Mouse (Mus musculus): ENCODE measurements at regions not wholly inside any gene's neighbourhood (a gene's known extent, or its start where the extent isn't known, plus 50 kb on each side); places are given as distances from the start of the nearest gene placed in this dataset.
A peak's percentile ranks its signal among the peaks of the same experiment; 100 is the strongest.
"Not testable (repeated sequence)": the region's sequence is repeated elsewhere in the genome, so short reads cannot be mapped to it uniquely, and the experiment has no call there.

DNA sequence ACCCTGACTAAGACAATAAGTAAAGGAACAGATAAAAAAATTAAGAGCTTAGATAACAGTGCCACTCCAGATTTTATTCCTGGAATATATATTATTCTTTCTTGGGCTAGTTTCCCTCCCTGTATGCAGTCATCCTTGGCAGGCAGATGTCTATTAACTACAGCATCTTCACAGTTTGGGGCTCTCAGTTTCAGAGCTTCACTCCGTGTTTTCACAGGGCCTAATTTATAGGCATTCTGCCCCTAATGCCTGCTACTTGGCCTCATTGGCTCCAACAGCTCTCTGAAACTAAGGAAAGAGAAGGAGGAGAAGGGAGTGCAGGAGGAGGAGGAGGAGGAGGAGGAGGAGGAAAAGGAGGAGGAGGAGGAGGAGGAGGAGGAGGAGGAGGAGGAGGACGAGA lies 757.0 kb downstream of the Cdh8 start:
- Histone ChIP-seq H3K9ac (ENCODE audit: low read depth, low read length) (no peak overlapping the region), H3K4me3 (ENCODE audit: low read length) (no peak overlapping the region), H3K4me1 (ENCODE audit: control insufficient read depth, insufficient read depth, low read depth, low read length) (no peaks in the 10 kb centered on the region), H3K4me2 (ENCODE audit: low read length) (no peak overlapping the region), H3K27ac (ENCODE audit: low read depth, low read length) (no peak overlapping the region), H3K36me3 (ENCODE audit: control insufficient read depth, insufficient read depth, low read length) (no peaks in the 10 kb centered on the region), H3K9me3 (ENCODE audit: control insufficient read depth, low read length) (no peaks in the 10 kb centered on the region), H3K27me3 (replicated peaks; ENCODE audit: control insufficient read depth, insufficient read depth, low read length) (no peaks in the 10 kb centered on the region)
- no peak for ATAC-seq
- WGBS = 36% methylated on average over 2 of the region's 2 CpGs

GRCm38 (mm10) chr8:98652316-98652715 lies 764.0 kb downstream of the Cdh8 start:
- H3K9me3 ChIP-seq (ENCODE audit: control insufficient read depth, low read length); H3K36me3 ChIP-seq (ENCODE audit: control insufficient read depth, insufficient read depth, low read length); H3K9ac ChIP-seq (ENCODE audit: low read depth, low read length); H3K4me3 ChIP-seq (ENCODE audit: low read length); H3K27me3 ChIP-seq (replicated peaks; ENCODE audit: control insufficient read depth, insufficient read depth, low read length); H3K27ac ChIP-seq (ENCODE audit: low read depth, low read length); H3K4me1 ChIP-seq (ENCODE audit: control insufficient read depth, insufficient read depth, low read depth, low read length); H3K4me2 ChIP-seq (ENCODE audit: low read length); ATAC-seq: not testable (repeated sequence)
- 84% methylated on average over 4 of the region's 4 CpGs for WGBS

DNA sequence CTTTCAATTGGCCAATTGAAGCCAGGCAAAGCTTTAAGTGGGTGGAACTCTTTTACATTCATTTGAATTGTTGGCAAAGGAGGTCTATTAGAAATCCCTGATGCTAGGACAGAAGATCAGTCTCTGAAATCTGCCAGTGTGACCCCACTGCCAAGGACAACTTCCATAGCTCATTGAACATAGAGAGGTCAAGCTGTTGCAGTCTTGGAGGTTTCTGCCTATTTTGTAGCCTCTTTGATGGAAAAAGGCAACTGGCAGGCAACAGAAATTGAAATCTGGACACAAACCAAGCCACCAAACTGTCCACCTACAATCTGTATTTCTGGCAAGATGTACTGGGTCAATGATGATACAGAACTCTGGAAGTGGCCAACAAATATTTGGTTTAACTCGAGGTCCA lies 765.3 kb downstream of the Cdh8 start:
- ATAC-seq = no peak

GRCm38 (mm10) chr8:98628151-98628550 lies 788.1 kb downstream of the Cdh8 start:
- Histone ChIP-seq H3K9ac (ENCODE audit: low read depth, low read length) (no peak overlapping the region), H3K4me2 (ENCODE audit: low read length) (no peak overlapping the region), H3K27me3 (replicated peaks; ENCODE audit: control insufficient read depth, insufficient read depth, low read length) (no peaks in the 10 kb centered on the region), H3K27ac (ENCODE audit: low read depth, low read length) (no peak overlapping the region), H3K9me3 (ENCODE audit: control insufficient read depth, low read length) (no peaks in the 10 kb centered on the region), H3K4me3 (ENCODE audit: low read length) (no peak overlapping the region), H3K36me3 (ENCODE audit: control insufficient read depth, insufficient read depth, low read length) (no peaks in the 10 kb centered on the region), H3K4me1 (ENCODE audit: control insufficient read depth, insufficient read depth, low read depth, low read length) (no peaks in the 10 kb centered on the region)
- ATAC-seq = no peak
- WGBS = 74% methylated on average over 5 of the region's 5 CpGs

More for the DNA sequence above, 765.3 kb downstream of the Cdh8 start:
- no peaks in the 10 kb centered on the region for H3K27me3 ChIP-seq (replicated peaks; ENCODE audit: control insufficient read depth, insufficient read depth, low read length)
- H3K4me2 ChIP-seq (ENCODE audit: low read length) = no peak overlapping the region
- no peak overlapping the region for H3K4me3 ChIP-seq (ENCODE audit: low read length)
- no peak overlapping the region for H3K27ac ChIP-seq (ENCODE audit: low read depth, low read length)
- 90% methylated on average over 1 of the region's 1 CpGs for WGBS
- H3K4me1 ChIP-seq (ENCODE audit: control insufficient read depth, insufficient read depth, low read depth, low read length) = no peaks in the 10 kb centered on the region
- H3K9me3 ChIP-seq (ENCODE audit: control insufficient read depth, low read length) = no peaks in the 10 kb centered on the region
- no peak overlapping the region for H3K9ac ChIP-seq (ENCODE audit: low read depth, low read length)
- H3K36me3 ChIP-seq (ENCODE audit: control insufficient read depth, insufficient read depth, low read length) = no peaks in the 10 kb centered on the region

DNA sequence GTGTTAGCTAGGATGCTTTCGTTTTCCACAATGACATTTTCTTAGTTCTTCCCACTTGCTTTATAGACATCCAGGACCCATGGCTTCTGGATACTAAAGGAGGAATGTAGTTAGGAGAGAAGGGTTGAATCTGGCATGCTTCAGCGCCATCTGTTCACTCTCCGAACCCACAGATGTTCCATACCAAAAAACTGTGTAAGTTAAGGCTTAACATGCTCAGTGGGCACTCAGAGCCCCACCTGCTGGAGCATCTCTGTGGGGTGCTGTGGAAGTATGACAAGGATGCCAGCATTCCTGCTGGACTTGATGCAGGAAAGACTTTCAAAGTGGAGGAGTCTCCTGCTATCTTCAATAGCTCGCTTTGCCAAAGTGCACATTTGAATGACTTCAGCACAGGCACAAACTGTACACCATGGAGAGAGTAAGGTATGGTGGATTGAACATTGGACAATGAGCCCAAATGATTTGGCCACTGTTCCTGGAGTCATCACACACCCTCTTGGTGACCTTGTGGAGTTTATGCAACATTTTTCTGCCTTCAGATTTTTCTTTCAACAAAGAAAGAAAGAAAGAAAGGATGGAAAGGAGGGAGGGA lies 802.3 kb downstream of the Cdh8 start:
- no peak overlapping the region for H3K27ac ChIP-seq (ENCODE audit: low read depth, low read length)
- H3K4me1 ChIP-seq (ENCODE audit: control insufficient read depth, insufficient read depth, low read depth, low read length) = no peaks in the 10 kb centered on the region
- H3K9ac ChIP-seq (ENCODE audit: low read depth, low read length) = no peak overlapping the region
- ATAC-seq = peak; percentile 83
- no peak overlapping the region for H3K4me2 ChIP-seq (ENCODE audit: low read length)
- H3K4me3 ChIP-seq (ENCODE audit: low read length) = no peak overlapping the region
- no peaks in the 10 kb centered on the region for H3K36me3 ChIP-seq (ENCODE audit: control insufficient read depth, insufficient read depth, low read length)
- H3K9me3 ChIP-seq (ENCODE audit: control insufficient read depth, low read length) = no peaks in the 10 kb centered on the region
- H3K27me3 ChIP-seq (replicated peaks; ENCODE audit: control insufficient read depth, insufficient read depth, low read length) = no peaks in the 10 kb centered on the region
- 83% methylated on average over 4 of the region's 4 CpGs for WGBS

DNA sequence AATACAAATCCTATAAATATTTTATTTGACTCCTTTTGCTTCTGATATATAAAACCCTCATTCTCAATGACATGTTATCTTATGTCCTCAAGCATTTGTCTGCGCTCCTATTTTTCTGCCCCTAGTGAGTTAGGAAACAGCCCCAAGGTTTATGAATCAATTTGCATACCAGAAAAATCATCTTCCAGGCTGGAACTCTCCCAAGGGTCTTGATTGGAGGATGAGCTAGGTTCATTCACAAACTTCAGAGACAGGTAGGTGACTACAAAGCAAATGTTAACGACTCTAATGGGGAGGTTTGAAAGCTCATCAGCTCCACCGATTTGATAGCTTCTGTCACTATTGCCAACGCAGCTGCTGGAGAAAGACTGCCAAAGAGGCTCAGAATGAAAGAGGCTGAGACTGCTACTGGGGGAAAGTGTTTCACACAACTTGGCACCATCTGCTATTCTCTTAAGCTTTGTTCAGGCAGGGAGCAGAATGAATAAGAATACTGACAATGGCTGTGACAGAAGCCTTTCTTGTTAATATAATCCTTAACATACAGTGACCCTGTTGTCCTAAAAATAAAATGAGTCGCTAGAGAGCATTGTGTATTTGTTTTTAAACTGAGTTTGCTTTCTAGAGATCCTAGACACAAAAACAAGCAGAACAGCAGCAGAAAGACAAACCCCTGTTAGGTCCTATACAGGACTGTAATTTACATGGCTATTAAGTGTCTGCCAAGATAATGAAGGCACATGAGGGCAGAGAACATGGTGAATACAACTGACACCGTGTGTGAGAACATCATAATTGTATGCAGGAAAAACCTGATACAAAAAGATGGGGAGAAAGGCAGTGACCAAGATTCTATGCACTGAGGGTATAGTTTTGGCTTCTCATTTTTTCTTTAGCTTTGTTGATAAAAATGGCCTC lies 843.4 kb downstream of the Cdh8 start:
- no peaks in the 10 kb centered on the region for H3K9me3 ChIP-seq (ENCODE audit: control insufficient read depth, low read length)
- no peak overlapping the region for H3K27ac ChIP-seq (ENCODE audit: low read depth, low read length)
- H3K36me3 ChIP-seq (ENCODE audit: control insufficient read depth, insufficient read depth, low read length) = no peaks in the 10 kb centered on the region

DNA sequence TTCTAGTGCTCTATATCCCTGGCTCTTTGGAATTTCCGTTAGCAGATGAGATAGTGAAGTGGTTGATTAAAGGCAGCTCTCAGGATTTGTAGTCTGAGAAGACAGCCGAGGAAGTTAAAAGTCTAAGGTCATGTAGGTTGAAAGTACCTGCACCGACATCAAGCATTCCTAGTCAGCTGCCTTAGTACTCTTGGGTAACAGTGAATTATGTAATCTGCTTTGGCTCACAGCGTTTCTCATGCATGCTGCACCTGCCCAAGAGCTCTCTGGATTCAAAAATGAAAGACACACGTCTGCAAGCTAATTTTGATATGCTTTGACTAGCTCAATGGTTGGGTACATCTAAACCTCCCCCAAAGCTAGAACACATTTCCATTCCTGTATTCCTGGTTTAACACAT lies 849.6 kb downstream of the Cdh8 start:
- no peaks in the 10 kb centered on the region for H3K9me3 ChIP-seq (ENCODE audit: control insufficient read depth, low read length)
- H3K4me3 ChIP-seq (ENCODE audit: low read length) = no peak overlapping the region
- H3K27ac ChIP-seq (ENCODE audit: low read depth, low read length) = no peak overlapping the region
- no peaks in the 10 kb centered on the region for H3K36me3 ChIP-seq (ENCODE audit: control insufficient read depth, insufficient read depth, low read length)
- no peak overlapping the region for H3K9ac ChIP-seq (ENCODE audit: low read depth, low read length)
- H3K4me1 ChIP-seq (ENCODE audit: control insufficient read depth, insufficient read depth, low read depth, low read length) = no peaks in the 10 kb centered on the region
- no peaks in the 10 kb centered on the region for H3K27me3 ChIP-seq (replicated peaks; ENCODE audit: control insufficient read depth, insufficient read depth, low read length)
- 78% methylated on average over 5 of the region's 5 CpGs for whole genome bisulfite sequencing
- no peak overlapping the region for H3K4me2 ChIP-seq (ENCODE audit: low read length)
- ATAC-seq = no peak

More for the DNA sequence above, 843.4 kb downstream of the Cdh8 start:
- no peak overlapping the region for H3K4me3 ChIP-seq (ENCODE audit: low read length)
- H3K9ac ChIP-seq (ENCODE audit: low read depth, low read length) = no peak overlapping the region
- H3K4me1 ChIP-seq (ENCODE audit: control insufficient read depth, insufficient read depth, low read depth, low read length) = no peaks in the 10 kb centered on the region
- 17% methylated on average over 6 of the region's 6 CpGs for WGBS
- H3K4me2 ChIP-seq (ENCODE audit: low read length) = no peak overlapping the region
- ATAC-seq = peak; percentile 96
- H3K27me3 ChIP-seq (replicated peaks; ENCODE audit: control insufficient read depth, insufficient read depth, low read length) = no peaks in the 10 kb centered on the region

DNA sequence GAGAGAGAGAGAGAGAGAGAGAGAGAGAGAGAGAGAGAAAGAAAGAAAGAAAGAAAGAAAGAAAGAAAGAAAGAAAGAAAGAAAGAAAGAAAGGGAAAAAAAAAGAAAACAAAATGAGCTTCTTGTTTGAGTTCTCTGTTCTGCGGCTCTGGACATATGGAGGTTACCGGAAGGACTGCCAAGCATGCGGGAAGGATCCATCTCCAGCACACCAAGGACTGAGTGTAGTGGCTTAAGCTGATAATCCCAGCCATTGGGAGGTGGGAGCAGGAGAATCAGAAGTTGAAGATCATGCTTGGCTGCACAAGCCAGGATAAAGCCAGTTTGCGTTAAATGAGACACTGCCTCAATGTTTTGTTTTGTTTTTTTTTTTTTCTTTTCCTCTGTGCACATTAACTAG lies 897.8 kb downstream of the Cdh8 start:
- Histone ChIP-seq H3K9ac (ENCODE audit: low read depth, low read length) (no peak overlapping the region), H3K9me3 (ENCODE audit: control insufficient read depth, low read length) (no peaks in the 10 kb centered on the region), H3K4me2 (ENCODE audit: low read length) (no peak overlapping the region), H3K36me3 (ENCODE audit: control insufficient read depth, insufficient read depth, low read length) (no peaks in the 10 kb centered on the region), H3K27me3 (replicated peaks; ENCODE audit: control insufficient read depth, insufficient read depth, low read length) (no peaks in the 10 kb centered on the region), H3K4me1 (ENCODE audit: control insufficient read depth, insufficient read depth, low read depth, low read length) (no peaks in the 10 kb centered on the region), H3K4me3 (ENCODE audit: low read length) (no peak overlapping the region), H3K27ac (ENCODE audit: low read depth, low read length) (no peak overlapping the region)
- ATAC-seq = no peak
- WGBS = 64% methylated on average over 4 of the region's 4 CpGs

- Histone ChIP-seq H3K27me3 (replicated peaks; ENCODE audit: control insufficient read depth, insufficient read depth, low read length) (no peaks in the 10 kb centered on the region), H3K9ac (ENCODE audit: low read depth, low read length) (no peak overlapping the region), H3K4me2 (ENCODE audit: low read length) (no peak overlapping the region), H3K27ac (ENCODE audit: low read depth, low read length) (no peak overlapping the region), H3K4me1 (ENCODE audit: control insufficient read depth, insufficient read depth, low read depth, low read length) (no peaks in the 10 kb centered on the region), H3K4me3 (ENCODE audit: low read length) (no peak overlapping the region), H3K36me3 (ENCODE audit: control insufficient read depth, insufficient read depth, low read length) (no peaks in the 10 kb centered on the region), H3K9me3 (ENCODE audit: control insufficient read depth, low read length) (no peaks in the 10 kb centered on the region)
- no peak for ATAC-seq
- 78% methylated on average over 5 of the region's 5 CpGs for WGBS
These were observed 901.0 kb downstream of the Cdh8 start for GRCm38 (mm10) chr8:98515246-98515645.

Measured in hindbrain, embryonic 16.5 days (tissue).